Mouse (Mus musculus): ENCODE results near the gene Foxe3. TPM values are rescaled to one million over a fixed set of nuclear protein-coding genes. Genes with fewer than 3 reads are reported as not detected.

Foxe3 gene
- polyA plus RNA-seq, 1 experiment from 2014 or later = 0.29 TPM

DNA sequence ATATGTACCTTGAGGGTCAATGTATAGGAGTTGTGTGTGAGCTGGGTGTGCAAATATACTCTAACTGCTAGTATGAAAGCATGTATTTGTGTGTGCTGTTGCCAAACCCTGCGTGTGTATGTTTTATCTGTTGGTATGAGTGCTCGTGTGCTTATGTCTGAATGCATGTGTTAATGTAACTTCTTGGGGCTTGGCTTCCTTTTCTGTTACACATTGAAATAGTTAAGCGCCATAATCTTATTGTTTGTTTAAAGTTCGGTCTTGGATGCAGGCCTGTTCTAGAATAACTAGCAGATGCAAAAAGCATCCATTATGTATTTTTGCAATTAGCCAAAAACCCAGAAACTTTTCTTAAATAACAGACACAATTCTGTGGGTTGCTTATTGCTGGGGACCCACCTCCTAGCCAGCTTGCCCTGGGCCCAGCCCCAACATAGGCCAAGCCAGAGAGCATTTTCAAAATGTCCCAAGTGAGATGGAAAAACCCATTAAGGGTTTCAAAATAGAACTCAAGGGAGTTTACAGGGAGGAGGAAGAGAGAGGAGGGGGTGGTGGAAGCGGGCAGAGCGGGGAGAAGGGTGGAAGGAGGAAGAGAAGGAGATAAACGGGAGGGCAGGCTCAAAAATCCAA is 22.2 kb upstream of the Foxe3 start:
- Histone ChIP-seq H3K9ac (ENCODE audit: low read length) (no peak overlapping the region), H3K9me3 (ENCODE audit: control insufficient read depth, low read length) (no peaks in the 10 kb centered on the region), H3K4me1 (replicated peaks; ENCODE audit: control insufficient read depth, insufficient read depth, low read length) (peaks cover 4% of the 10 kb centered on the region; the same call in 1 of the 2 replicates), H3K36me3 (ENCODE audit: control insufficient read depth, insufficient read depth, low read length) (no peaks in the 10 kb centered on the region), H3K27me3 (ENCODE audit: control insufficient read depth, insufficient read depth, low read length) (no peaks in the 10 kb centered on the region), H3K27ac (ENCODE audit: low read depth, low read length) (no peak overlapping the region), H3K4me3 (ENCODE audit: low read depth, low read length) (no peak overlapping the region), H3K4me2 (ENCODE audit: low read depth, low read length, severe bottlenecking) (no peak overlapping the region)
- 76% methylated on average over 7 of the region's 7 CpGs for WGBS
- no peak for DNase-seq (ENCODE audit: low spot score)
- no peak for ATAC-seq (replicated peaks; ENCODE audit: low FRiP score)

DNA sequence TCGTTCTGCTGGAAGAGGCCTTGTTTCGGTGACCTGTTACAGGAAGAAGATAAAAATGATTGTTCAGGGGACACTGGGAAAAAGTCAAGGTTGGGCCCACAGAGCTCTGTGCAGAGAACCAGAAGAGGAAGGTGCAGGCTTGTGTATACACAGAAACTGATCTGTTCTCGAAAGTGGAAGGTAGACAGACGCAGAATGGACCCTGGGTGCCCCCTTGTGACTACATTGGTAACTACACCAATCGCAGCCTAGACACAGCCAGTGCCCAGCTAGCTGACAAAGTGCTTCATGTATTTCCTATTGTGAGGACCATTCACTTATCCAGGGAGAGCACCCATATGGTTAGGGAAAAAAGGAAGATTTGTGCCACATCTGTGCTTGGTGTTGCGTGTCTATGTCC is 21.6 kb upstream of the Foxe3 start:
- Histone ChIP-seq H3K27me3 (ENCODE audit: control insufficient read depth, insufficient read depth, low read length) (no peaks in the 10 kb centered on the region), H3K36me3 (ENCODE audit: control insufficient read depth, insufficient read depth, low read length) (no peaks in the 10 kb centered on the region), H3K4me3 (ENCODE audit: low read depth, low read length) (no peak overlapping the region), H3K9ac (ENCODE audit: low read length) (no peak overlapping the region), H3K27ac (ENCODE audit: low read depth, low read length) (no peak overlapping the region), H3K9me3 (ENCODE audit: control insufficient read depth, low read length) (no peaks in the 10 kb centered on the region), H3K4me1 (replicated peaks; ENCODE audit: control insufficient read depth, insufficient read depth, low read length) (peaks cover 4% of the 10 kb centered on the region; the same call in 1 of the 2 replicates), H3K4me2 (ENCODE audit: low read depth, low read length, severe bottlenecking) (no peak overlapping the region)
- DNase-seq (ENCODE audit: low spot score) (peak; percentile 85), ATAC-seq (replicated peaks; ENCODE audit: low FRiP score) (peak; percentile 81)
- 34% methylated on average over 6 of the region's 6 CpGs for WGBS

DNA sequence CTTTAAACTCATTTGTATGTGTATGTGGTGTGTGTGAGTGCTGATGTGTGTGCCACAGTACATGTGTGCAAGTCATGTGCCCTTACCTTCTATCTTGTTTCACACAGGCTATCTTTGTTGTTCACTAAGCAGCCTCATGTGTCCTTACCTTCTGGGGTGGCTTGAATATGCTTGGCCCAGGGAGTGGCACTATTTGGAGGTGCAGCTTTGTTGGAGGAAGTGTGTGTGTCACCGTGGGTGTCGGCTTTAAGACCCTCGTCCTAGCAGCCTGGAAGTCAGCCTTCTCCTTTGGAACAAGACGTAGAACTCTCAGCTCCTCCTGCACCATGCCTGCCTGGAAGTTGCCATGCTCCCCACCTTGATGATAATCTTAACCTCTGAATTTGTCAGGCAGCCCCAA is 20.6 kb upstream of the Foxe3 start:
- Histone ChIP-seq H3K36me3 (ENCODE audit: control insufficient read depth, insufficient read depth, low read length) (no peaks in the 10 kb centered on the region), H3K4me3 (ENCODE audit: low read depth, low read length) (no peak overlapping the region), H3K4me1 (replicated peaks; ENCODE audit: control insufficient read depth, insufficient read depth, low read length) (peaks cover 4% of the 10 kb centered on the region; the same call in 1 of the 2 replicates), H3K27ac (ENCODE audit: low read depth, low read length) (no peak overlapping the region), H3K27me3 (ENCODE audit: control insufficient read depth, insufficient read depth, low read length) (no peaks in the 10 kb centered on the region), H3K9me3 (ENCODE audit: control insufficient read depth, low read length) (no peaks in the 10 kb centered on the region), H3K4me2 (ENCODE audit: low read depth, low read length, severe bottlenecking) (no peak overlapping the region), H3K9ac (ENCODE audit: low read length) (no peak overlapping the region)
- no peak for DNase-seq (ENCODE audit: low spot score)
- WGBS = 76% methylated on average over 4 of the region's 4 CpGs
- no peak for ATAC-seq (replicated peaks; ENCODE audit: low FRiP score)

DNA sequence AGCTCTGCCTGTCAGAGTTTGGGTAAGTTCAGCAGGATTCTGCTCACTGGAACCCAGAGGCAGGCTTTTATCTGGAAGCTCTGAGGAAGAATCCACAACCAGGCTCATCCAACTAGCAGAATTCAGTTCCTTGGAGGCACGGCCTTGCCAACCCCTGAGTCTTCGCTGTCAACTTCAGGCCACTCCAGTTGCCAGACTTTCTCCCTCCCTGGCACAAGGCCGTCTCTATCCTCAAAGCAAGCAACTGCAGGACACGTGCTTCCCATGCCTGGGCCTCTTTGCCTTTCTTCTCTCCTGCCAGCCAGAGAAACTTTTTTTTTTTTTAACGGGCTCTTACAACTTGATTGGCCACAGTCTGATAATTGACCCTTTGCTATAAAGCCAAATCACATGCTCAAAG is 19.2 kb upstream of the Foxe3 start:
- no peaks in the 10 kb centered on the region for H3K27me3 ChIP-seq (ENCODE audit: control insufficient read depth, insufficient read depth, low read length)
- no peak for DNase-seq (ENCODE audit: low spot score)
- H3K4me1 ChIP-seq (replicated peaks; ENCODE audit: control insufficient read depth, insufficient read depth, low read length) = peaks cover 4% of the 10 kb centered on the region; the same call in 1 of the 2 replicates
- H3K9ac ChIP-seq (ENCODE audit: low read length) = no peak overlapping the region
- 24% methylated on average over 5 of the region's 5 CpGs for WGBS
- ATAC-seq (replicated peaks; ENCODE audit: low FRiP score) = no peak
- no peak overlapping the region for H3K4me3 ChIP-seq (ENCODE audit: low read depth, low read length)
- no peak overlapping the region for H3K4me2 ChIP-seq (ENCODE audit: low read depth, low read length, severe bottlenecking)
- H3K36me3 ChIP-seq (ENCODE audit: control insufficient read depth, insufficient read depth, low read length) = no peaks in the 10 kb centered on the region
- no peak overlapping the region for H3K27ac ChIP-seq (ENCODE audit: low read depth, low read length)
- H3K9me3 ChIP-seq (ENCODE audit: control insufficient read depth, low read length) = no peaks in the 10 kb centered on the region

DNA sequence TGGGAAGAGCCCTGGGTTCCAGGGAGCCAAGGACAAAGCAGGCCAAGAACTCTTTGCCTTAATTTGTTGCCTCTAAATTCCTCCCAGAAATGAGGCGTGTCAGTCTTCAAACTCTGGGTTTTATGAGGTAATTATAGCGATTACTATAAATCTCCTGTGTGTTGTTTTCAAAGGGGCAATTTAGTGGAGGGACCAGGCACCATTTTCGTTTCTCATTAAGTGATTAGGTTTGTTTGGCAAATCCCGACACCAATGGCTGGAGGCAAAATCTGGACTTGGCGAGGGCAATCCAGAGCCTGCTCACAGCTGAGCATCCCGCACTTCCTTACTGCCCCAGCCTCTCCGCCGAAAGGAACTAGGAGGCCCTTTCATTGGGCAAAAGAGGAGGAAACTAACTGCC is 16.8 kb upstream of the Foxe3 start:
- Histone ChIP-seq H3K9me3 (ENCODE audit: control insufficient read depth, low read length) (no peaks in the 10 kb centered on the region), H3K4me2 (ENCODE audit: low read depth, low read length, severe bottlenecking) (no peak overlapping the region), H3K27ac (ENCODE audit: low read depth, low read length) (no peak overlapping the region), H3K4me1 (replicated peaks; ENCODE audit: control insufficient read depth, insufficient read depth, low read length) (peaks cover 4% of the 10 kb centered on the region; the same call in 1 of the 2 replicates), H3K36me3 (ENCODE audit: control insufficient read depth, insufficient read depth, low read length) (no peaks in the 10 kb centered on the region), H3K9ac (ENCODE audit: low read length) (no peak overlapping the region), H3K4me3 (ENCODE audit: low read depth, low read length) (no peak overlapping the region), H3K27me3 (ENCODE audit: control insufficient read depth, insufficient read depth, low read length) (no peaks in the 10 kb centered on the region)
- DNase-seq (ENCODE audit: low spot score) (no peak), ATAC-seq (replicated peaks; ENCODE audit: low FRiP score) (no peak)
- WGBS = 31% methylated on average over 8 of the region's 8 CpGs

DNA sequence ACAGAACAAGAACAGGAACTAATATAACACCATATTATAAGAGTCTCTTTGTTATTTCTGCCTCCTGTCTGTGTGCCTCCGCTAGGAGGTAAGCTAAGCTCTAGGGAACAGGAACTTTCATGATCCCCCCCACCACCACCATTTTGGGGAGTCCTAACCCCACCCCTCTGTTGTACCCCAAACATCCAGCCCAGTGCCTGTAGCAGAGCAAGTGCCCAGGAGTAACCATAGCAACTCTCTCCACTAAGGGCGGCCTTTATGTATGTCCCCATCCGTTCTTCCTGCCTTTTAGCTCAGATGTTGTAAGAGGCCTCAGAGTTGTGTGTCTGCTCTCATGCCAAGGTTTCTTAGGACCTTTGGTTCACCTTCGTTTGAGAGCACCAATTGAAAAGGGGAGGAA is 16.3 kb upstream of the Foxe3 start:
- 46% methylated on average over 4 of the region's 4 CpGs for WGBS
- no peak for DNase-seq (ENCODE audit: low spot score)

DNA sequence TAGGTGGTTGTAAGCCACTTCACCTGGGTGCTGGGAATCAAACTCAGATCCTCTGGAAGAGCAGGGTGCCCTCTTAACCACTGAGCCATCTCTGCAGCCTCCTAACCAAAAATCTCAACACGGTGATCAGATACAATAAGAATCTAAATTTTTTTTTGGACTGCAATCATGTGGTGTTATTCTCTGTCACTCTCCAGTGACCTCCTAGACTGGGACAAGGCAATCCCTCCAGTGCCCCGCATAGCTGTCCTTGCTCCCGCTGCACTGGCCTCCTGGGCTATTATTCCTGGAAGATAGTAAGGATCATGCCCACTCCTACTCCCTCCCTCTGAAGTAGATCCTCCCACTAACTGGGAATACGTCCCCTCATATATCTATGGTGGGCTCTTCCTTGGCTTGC is 15.5 kb upstream of the Foxe3 start:
- H3K4me2 ChIP-seq (ENCODE audit: low read depth, low read length, severe bottlenecking) = no peak overlapping the region
- no peak overlapping the region for H3K27ac ChIP-seq (ENCODE audit: low read depth, low read length)
- DNase-seq (ENCODE audit: low spot score) (no peak), ATAC-seq (replicated peaks; ENCODE audit: low FRiP score) (no peak)
- no peaks in the 10 kb centered on the region for H3K36me3 ChIP-seq (ENCODE audit: control insufficient read depth, insufficient read depth, low read length)
- H3K9me3 ChIP-seq (ENCODE audit: control insufficient read depth, low read length) = no peaks in the 10 kb centered on the region
- no peak overlapping the region for H3K4me3 ChIP-seq (ENCODE audit: low read depth, low read length)
- WGBS = 85% methylated on average over 4 of the region's 4 CpGs
- H3K9ac ChIP-seq (ENCODE audit: low read length) = no peak overlapping the region
- no peaks in the 10 kb centered on the region for H3K27me3 ChIP-seq (ENCODE audit: control insufficient read depth, insufficient read depth, low read length)
- peaks cover 4% of the 10 kb centered on the region; the same call in 1 of the 2 replicates for H3K4me1 ChIP-seq (replicated peaks; ENCODE audit: control insufficient read depth, insufficient read depth, low read length)

More for the DNA sequence above, 16.3 kb upstream of the Foxe3 start:
- Histone ChIP-seq H3K4me3 (ENCODE audit: low read depth, low read length) (no peak overlapping the region), H3K9me3 (ENCODE audit: control insufficient read depth, low read length) (no peaks in the 10 kb centered on the region), H3K27ac (ENCODE audit: low read depth, low read length) (no peak overlapping the region), H3K36me3 (ENCODE audit: control insufficient read depth, insufficient read depth, low read length) (no peaks in the 10 kb centered on the region), H3K4me2 (ENCODE audit: low read depth, low read length, severe bottlenecking) (no peak overlapping the region), H3K27me3 (ENCODE audit: control insufficient read depth, insufficient read depth, low read length) (no peaks in the 10 kb centered on the region), H3K9ac (ENCODE audit: low read length) (no peak overlapping the region), H3K4me1 (replicated peaks; ENCODE audit: control insufficient read depth, insufficient read depth, low read length) (peaks cover 4% of the 10 kb centered on the region; the same call in 1 of the 2 replicates)
- no peak for ATAC-seq (replicated peaks; ENCODE audit: low FRiP score)

DNA sequence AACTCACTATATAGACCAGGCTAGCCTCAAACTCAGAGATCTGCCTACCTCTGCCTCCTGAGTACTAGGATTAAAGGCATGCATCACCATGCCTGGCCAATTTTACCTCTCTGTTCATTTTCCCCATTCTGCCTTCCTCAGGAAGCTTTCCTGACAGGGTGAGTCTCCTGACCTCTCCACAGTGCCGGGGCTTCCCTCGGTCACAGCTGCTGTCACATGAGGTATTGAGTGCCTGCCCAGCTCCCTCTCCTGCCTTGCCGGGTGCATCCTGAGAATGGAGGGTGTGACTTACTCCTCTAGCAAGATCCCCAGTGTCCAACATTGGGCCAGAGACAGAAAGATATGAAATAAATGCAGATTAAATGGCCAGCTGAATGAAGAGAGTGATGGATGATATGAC is 12.4 kb upstream of the Foxe3 start:
- Histone ChIP-seq H3K9ac (ENCODE audit: low read length) (no peak overlapping the region), H3K27ac (ENCODE audit: low read depth, low read length) (no peak overlapping the region), H3K9me3 (ENCODE audit: control insufficient read depth, low read length) (no peaks in the 10 kb centered on the region), H3K4me2 (ENCODE audit: low read depth, low read length, severe bottlenecking) (no peak overlapping the region), H3K4me3 (ENCODE audit: low read depth, low read length) (no peak overlapping the region), H3K27me3 (ENCODE audit: control insufficient read depth, insufficient read depth, low read length) (no peaks in the 10 kb centered on the region), H3K4me1 (replicated peaks; ENCODE audit: control insufficient read depth, insufficient read depth, low read length) (no peaks in the 10 kb centered on the region), H3K36me3 (ENCODE audit: control insufficient read depth, insufficient read depth, low read length) (no peaks in the 10 kb centered on the region)
- no peak for DNase-seq (ENCODE audit: low spot score)
- WGBS = 63% methylated on average over 3 of the region's 3 CpGs
- ATAC-seq (replicated peaks; ENCODE audit: low FRiP score) = no peak

DNA sequence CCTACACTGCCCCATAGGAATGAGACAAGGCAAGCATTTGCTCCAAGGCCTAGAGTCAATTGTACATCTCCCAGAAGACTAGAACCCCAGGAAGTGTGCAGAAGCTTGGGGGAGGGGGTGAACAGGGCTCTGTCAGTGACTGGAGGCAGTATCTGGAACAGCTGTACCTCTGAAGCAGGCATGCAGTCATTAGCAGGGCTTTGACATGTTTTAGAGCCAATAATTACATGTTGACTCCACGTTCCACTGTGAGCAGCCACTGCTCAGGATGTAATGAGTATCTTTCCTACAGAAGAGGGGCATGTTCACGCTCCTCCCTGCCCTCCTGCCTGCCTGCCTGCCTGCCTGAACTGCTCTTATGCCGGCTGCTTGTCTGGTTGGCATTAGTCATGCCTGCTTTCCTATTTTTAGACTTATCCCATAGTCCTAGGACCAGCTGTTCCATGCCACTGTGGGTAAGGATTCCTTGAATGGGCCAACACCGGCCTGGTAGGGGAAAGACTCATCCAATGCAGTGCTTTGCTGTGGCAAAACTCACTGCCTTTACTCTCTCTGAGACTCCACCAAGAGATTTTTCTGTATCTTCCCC is 11.7 kb upstream of the Foxe3 start:
- Histone ChIP-seq H3K27me3 (ENCODE audit: control insufficient read depth, insufficient read depth, low read length) (no peaks in the 10 kb centered on the region), H3K4me3 (ENCODE audit: low read depth, low read length) (no peak overlapping the region), H3K9me3 (ENCODE audit: control insufficient read depth, low read length) (no peaks in the 10 kb centered on the region), H3K4me2 (ENCODE audit: low read depth, low read length, severe bottlenecking) (no peak overlapping the region), H3K27ac (ENCODE audit: low read depth, low read length) (no peak overlapping the region), H3K4me1 (replicated peaks; ENCODE audit: control insufficient read depth, insufficient read depth, low read length) (no peaks in the 10 kb centered on the region), H3K36me3 (ENCODE audit: control insufficient read depth, insufficient read depth, low read length) (no peaks in the 10 kb centered on the region), H3K9ac (ENCODE audit: low read length) (no peak overlapping the region)
- ATAC-seq (replicated peaks; ENCODE audit: low FRiP score) = no peak
- 68% methylated on average over 4 of the region's 4 CpGs for WGBS
- DNase-seq (ENCODE audit: low spot score) = no peak

Data from forebrain, embryonic 11.5 days (tissue).